Mouse (Mus musculus): ENCODE results near the gene Pnmal2.

Pnmal2 gene

DNA sequence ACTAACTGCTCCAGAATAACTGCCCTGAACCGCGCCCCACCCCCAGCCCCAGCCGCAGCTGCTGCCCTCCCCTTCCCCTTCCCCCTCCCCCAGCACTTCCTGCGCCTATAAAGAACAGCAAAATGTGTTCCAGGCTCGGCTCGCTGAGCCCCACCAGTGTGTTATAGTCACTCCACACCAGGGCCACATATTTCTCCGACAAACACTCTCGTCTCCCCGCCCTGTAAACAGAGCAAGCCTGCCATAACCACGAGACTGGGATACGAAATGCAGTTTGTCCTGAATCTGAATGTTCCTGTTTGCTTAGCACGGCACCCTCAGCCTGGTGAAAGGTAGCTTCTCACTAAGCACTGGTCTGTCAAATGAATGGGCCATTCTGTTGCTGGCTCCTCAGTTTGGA, 35.9 kb downstream of the Pnmal2 start:
- DNase-seq (ENCODE audit: low read depth, low spot score) = peak; percentile 56

DNA sequence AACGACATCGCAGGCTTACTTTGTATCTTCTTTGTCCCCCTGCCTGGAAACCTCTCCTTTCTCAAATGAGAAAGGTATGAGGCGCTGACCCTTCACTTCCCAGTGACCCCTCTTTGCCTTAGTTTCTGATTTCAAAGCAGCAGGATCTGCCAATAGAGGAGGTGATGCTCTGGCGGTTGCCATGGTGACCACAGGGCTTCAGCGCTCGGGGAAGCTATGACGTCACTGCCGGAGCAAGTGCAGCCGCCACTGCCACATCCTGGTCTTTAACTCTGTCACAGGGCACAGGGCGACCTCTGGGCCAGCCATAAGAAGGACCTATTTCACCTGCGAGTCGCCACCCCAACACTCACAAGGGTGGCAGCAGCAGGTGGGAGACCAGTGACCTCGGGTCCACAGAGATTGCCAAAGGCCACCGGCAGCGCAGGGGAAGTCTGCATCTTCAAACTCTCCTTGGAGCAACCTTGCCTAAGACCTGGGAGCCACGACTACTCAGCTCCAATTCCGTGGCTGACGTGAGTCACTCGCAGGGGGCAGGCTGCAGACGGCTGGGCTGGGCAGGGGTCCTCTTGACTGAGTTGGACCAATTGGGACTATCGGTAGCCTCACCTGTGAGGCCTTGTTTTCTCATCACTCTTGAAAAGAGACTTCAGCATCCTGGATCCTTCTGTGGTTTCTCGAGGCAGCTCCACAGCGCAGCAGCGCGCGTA, 38.5 kb downstream of the Pnmal2 start, which contains the start of gene Gm42372:
Gm42372 (plus strand) TSS at position 228 of the 710 bp plus-strand sequence.
- peak; percentile 91 for DNase-seq (ENCODE audit: low read depth, low spot score)

DNA sequence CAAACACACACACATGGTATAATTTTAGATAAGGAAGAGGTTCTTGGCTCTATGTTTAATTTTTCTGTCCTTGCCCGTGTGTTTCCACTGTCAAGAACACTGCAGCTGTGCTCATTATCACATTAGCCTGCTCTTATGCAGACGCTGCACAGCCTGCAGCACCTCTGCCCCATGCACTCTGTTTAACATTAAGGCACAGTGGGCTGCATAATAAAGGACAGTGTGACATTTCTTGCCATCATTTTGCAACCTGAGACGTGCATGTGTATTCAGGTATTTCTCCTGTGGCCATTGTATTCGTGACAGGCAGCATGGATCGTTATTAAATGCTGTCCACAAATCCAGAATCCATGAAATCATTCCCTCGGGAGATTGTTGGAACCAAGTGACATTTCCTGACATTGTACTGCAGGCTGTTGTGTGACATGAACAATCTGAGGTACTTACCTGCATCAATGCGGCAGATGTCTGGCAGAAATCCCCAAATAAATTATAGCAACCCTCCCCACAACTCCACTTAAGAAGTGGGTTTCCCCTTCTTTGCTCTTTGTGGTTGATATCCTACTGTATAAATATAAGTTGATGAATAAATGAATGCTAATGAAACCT, 43.2 kb downstream of the Pnmal2 start:
- no peak for DNase-seq (ENCODE audit: low read depth, low spot score)

DNA sequence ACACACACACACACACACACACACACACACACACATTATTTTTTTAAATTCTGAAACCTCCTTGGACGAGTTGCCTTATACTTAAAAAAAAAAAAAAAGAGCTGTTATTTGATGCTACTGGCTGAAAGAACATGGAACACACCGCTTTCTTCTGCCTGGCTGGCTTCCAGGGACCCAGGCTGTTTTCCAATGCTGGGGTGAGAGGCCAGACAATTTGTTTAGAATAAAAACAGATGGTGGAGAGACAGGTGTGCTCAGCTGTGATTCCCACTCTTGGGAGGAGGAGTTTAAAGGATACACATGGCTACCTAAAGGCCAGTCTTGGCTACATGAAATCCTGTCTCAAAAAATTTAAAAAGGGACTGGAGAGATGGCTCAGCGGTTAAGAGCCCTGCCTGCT, 43.9 kb downstream of the Pnmal2 start:
- DNase-seq (ENCODE audit: low read depth, low spot score) = no peak

DNA sequence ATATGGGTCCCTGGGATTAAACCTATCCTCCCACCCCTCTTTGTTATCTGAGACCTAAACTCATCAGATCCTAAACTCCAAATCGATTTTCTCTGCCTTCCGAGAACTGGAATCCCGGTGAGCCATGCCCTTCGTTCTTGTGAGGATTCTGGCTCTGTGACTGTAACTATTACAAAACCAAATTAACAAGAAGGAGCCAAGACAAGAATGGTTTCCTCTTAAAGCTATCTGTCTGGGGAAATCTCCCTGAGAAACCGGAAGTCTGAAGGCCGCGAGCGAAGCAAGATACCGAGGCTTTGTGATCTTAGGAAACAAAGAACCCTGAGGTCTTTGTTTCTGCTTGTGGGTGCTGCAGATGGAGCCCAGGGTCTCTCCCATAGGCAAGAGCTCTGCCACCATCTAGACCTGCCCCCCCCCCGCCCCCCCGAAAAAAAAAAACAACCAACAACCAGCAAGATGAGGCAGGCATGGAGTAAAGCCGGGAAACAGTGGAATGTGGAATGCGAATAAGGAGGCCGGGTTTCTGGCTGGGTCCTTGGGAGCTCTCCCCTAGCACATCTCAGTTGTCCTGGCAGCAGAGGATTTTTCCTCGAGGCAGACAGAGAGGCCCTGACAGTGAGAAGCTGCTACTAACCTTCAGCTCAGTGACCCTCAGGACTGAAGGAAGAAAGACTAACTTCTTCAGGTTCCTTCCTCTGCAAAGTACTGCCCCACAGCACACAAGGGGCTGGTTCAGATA, 45.7 kb downstream of the Pnmal2 start:
- DNase-seq (ENCODE audit: low read depth, low spot score) = peak; percentile 72

DNA sequence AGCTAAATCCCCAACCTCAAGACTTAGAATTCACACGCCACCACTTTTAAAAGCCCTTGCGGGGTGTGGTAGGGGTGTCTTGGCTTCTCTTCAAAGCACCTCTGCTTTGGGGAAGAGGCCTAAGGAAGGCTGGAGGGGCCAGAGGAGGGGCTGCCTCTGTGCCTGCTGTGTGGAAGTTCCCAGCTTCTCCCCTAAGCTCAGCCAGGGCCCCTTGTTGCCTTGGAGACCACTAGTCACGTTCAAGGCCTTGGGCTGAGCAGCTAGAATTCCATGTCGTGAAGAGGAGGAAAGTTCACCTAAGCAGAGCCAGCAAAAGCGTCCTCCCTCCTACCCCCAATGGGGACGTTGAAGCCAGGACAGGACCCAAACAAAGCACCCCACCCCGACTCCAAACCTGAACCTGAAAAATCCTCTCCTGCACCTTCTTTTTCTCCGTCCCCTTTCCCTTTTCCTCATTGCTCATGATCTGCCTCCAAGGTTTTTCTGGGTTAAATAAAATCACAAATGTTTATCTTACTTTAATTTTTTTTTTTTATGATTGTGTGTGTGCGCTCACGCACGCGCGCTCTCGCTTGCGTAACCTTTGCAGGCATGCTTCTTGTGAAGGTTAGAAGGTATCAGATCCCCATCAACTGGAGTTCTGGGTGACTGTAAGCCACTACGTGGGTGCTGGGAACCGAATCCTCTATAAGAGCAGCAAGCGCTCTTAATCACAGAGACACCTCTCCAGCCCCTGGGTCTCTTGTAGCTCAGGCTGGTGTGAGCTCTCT, 47.4 kb downstream of the Pnmal2 start:
- DNase-seq (ENCODE audit: low read depth, low spot score) = no peak

DNA sequence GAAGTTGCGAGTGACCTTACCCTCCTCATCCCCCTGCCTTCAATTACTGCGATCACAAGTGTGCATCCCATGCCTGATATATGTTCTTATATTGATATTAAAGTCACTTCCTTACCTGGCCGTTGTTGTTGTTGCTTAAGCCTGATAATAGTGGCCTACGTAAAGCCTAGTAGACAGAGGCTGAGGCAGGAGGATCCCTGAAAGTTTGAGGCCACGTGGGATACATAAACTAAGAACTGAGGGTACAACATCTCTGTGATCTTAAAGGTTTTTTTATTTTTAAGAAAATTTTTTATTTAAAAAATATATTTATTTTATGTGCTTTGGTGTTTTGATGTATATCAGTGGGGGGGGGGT, 47.9 kb downstream of the Pnmal2 start, which contains the start of gene Ccdc8:
Ccdc8 (plus strand) TSS at position 258 of the 357 bp plus-strand sequence.
- no peak for DNase-seq (ENCODE audit: low read depth, low spot score)

DNA sequence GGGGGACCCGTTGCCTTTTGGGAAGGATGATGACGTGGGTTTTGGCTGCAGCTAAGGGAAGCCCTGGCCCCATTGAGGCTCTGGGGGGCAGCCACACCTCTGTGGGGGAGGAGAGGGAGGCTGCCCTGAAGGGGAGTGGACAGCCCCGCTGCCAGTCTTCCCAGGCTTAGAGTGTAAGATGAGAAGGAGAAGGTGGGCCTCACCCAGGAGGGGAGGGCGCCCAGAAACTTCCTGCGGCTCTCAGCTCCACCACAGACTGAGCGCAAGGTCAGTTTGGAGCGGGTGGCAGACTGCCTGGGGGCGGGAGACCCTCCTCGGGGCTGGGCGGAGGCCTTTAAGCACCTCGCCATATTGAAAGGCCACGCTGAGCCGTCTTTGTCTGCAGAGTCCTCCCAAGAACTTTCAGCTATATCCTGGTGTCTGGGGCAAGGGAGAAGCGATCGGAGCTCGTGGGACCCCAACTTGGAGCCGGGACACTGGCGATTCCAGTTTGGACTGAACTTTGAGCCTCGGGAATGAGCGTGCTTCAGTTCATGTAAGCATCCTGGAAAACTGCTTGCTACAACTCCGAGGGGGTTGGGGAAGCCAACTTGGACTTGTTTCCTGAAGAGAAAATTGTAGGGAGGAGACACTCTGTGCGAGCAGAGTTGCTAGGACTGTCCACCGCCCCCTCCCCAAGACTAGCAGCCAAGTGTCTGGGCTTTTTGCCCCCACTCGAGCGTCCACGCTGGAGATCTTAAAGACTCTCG, 49.3 kb downstream of the Pnmal2 start:
- no peak for DNase-seq (ENCODE audit: low read depth, low spot score)

DNA sequence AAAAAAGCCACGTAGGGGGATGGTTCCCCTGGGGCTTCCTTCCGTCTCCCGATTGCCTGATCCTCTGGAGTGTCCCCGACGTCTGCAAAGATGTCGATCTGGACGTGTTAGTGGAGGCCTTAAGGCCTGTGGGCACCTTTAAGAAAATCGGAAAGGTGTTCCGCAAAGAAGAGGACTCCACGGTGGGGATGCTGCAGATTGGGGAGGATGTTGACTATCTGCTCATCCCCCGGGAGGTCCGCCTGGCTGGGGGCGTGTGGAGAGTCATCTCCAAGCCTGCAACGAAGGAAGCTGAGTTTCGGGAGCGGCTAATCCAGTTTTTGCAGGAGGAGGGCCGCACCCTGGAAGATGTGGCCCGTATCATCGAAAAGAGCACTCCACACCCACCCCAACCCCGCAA, 49.9 kb downstream of the Pnmal2 start:
- no peak for DNase-seq (ENCODE audit: low read depth, low spot score)

DNA sequence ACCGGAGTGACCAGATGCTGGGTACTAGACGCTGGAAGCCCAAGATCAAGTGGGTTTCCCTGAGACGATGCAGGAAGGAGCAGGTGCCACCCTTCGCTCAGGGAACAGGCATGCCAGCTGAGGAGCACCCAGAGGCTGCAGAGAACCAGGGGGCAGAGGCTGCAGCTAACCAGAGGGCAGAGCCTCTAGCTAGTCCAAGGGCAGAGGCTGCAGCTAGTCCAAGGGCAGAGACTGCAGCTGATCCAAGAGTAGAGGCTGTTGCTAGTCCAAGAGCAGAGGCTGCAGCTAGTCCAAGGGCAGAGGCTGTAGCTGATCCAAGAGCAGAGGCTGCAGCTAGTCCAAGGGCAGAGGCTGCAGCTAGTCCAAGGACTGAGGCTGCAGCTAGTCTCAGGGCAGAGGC, 50.9 kb downstream of the Pnmal2 start:
- DNase-seq (ENCODE audit: low read depth, low spot score) = no peak

All from CD4-positive helper T cell, adult 2 months (primary cell).